Mouse (Mus musculus) heart, adult 2 months (tissue): ENCODE data around the gene Rdh5.

Experiments used
- CTCF ChIP-seq: fragments of 200-600 bp; IDR thresholded peaks from 2 replicates; pipeline ENCODE4 v1.8.1; 2022; ENCODE audit warnings: antibody characterized with exemption, mild to moderate bottlenecking, moderate library complexity
- EP300 ChIP-seq: fragments of 200-500 bp; IDR thresholded peaks from 2 replicates; pipeline ENCODE4 v1.6.1; 2011; ENCODE audit warnings: low read depth, low read length, control low read depth; ENCODE audit not compliant: insufficient read depth
- POLR2A ChIP-seq: fragments of 200-500 bp; IDR thresholded peaks from 2 replicates; pipeline ENCODE4 v1.6.1; 2011; ENCODE audit warnings: mild to moderate bottlenecking, low read depth, low read length, control low read depth; ENCODE audit not compliant: insufficient read depth

- TF ChIP-seq CTCF = no peak
- no peak for TF ChIP-seq EP300
- no peak for TF ChIP-seq POLR2A
Measured at GRCm38 (mm10) chr10:128912791-128913190, 9.9 kb downstream of the Rdh5 start.
